Mouse (Mus musculus) intestine, embryonic 14.5 days (tissue): ENCODE measurements around the gene Gltp. TPM values are rescaled to one million over a fixed set of nuclear protein-coding genes. Genes with fewer than 3 reads are reported as not detected.

Source experiments
- ATAC-seq: fragments of 200-750 bp; cut with Nextera tagmentation; replicated peaks from 2 replicates; pipeline ENCODE4 v1.8.0; 2017; ENCODE audit warnings: low read depth, moderate number of reproducible peaks, moderate TSS enrichment, moderate library complexity; ENCODE audit not compliant: low FRiP score, low TSS enrichment
- DNase-seq: peaks from one replicate; pipeline ENCODE4 v3.0.0-alpha.2; 2018; ENCODE audit warnings: low spot score
- H3K27ac ChIP-seq: fragments of 300-500 bp; sonication (generic); 2 replicates; pipeline ENCODE4 v1.5.1; 2014; ENCODE audit warnings: low read depth, mild to moderate bottlenecking, control low read depth
- H3K27me3 ChIP-seq: fragments of 300-500 bp; sonication (generic); replicated peaks from 2 replicates; pipeline ENCODE4 v1.6.1; 2014; ENCODE audit warnings: low read length, control low read depth; ENCODE audit not compliant: control insufficient read depth, insufficient read depth
- H3K36me3 ChIP-seq: fragments of 300-500 bp; sonication (generic); 2 replicates; pipeline ENCODE4 v1.6.1; 2014; ENCODE audit warnings: low read length, control low read depth; ENCODE audit not compliant: control insufficient read depth, insufficient read depth
- H3K4me1 ChIP-seq: fragments of 300-500 bp; sonication (generic); replicated peaks from 2 replicates; pipeline ENCODE4 v1.6.1; 2014; ENCODE audit warnings: low read length, control low read depth, mixed read lengths; ENCODE audit not compliant: control insufficient read depth, insufficient read depth
- H3K4me2 ChIP-seq: fragments of 300-500 bp; sonication (generic); 2 replicates; pipeline ENCODE4 v1.6.1; 2014; ENCODE audit warnings: low read length
- H3K4me3 ChIP-seq: fragments of 300-500 bp; sonication (generic); 2 replicates; pipeline ENCODE4 v1.5.1; 2014; ENCODE audit warnings: low read depth, low read length, control low read depth, mixed read lengths
- H3K9ac ChIP-seq: fragments of 300-500 bp; sonication (generic); 2 replicates; pipeline ENCODE4 v1.6.1; 2014; ENCODE audit warnings: mild to moderate bottlenecking, low read length
- H3K9me3 ChIP-seq: fragments of 300-500 bp; sonication (generic); 2 replicates; pipeline ENCODE4 v1.6.1; 2016; ENCODE audit warnings: low read length, control low read depth; ENCODE audit not compliant: control insufficient read depth
- WGBS: fragments of 180-500 bp; shearing (Covaris S2); extraction: QIAGEN DNeasy Blood & Tissue Kit; methylation state at CpG from one replicate; pipeline ENCODE4 v1.1.7; 2014; 5-methylcytosine and 5-hydroxymethylcytosine counted together
- polyA plus RNA-seq: library from polyadenylated mRNA; unstranded; fragments of >200 nt; fragmentation: Nextera tagmentation; extraction: Ambion mirVana; gene quantifications from 2 replicates; pipeline ENCODE4 v1.2.1, GENCODE M21; 2014

The Gltp gene
- polyA plus RNA-seq, 1 experiment from 2014 or later, result 74.7 TPM

DNA sequence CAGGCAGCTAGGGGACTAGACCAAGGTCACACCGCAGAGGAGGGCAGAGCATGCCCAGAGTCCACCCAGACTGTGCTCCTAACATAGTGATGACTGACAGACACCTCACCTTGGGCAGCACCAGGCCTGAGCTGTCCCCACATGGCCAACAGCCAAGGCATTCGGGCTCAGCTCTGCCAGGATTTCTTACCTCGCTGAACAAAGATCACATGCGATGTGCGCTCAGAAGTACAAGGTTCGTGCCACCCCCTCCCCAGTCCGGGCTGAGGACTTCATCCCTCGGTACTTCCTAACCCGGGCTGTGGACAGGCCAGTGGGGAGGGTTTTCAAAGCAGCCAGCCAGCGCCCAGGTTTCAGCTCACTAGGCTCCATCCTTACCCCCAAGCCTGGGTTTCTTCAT lies 33.4 kb downstream of the Gltp start:
- ATAC-seq, result no peak; the same call in 1 of the 2 replicates
- Histone ChIP-seq H3K27me3 (peaks cover 38% of the 10 kb centered on the region), H3K4me3 (peak overlapping the region; percentile 48; the same call in 1 of the 2 replicates), H3K4me1 (0 out of 2 replicates have a peak, but pooled peaks cover 4% of the 10 kb centered on the region), H3K4me2 (peak overlapping the region; percentile 98), H3K9me3 (no peaks in the 10 kb centered on the region), H3K36me3 (no peaks in the 10 kb centered on the region), H3K9ac (0 out of 2 replicates have a peak overlapping the region, but pooled peaks have one; percentile 51), H3K27ac (no peak overlapping the region)
- no peak for DNase-seq
- WGBS, result 31% methylated on average over 10 of the region's 10 CpGs

DNA sequence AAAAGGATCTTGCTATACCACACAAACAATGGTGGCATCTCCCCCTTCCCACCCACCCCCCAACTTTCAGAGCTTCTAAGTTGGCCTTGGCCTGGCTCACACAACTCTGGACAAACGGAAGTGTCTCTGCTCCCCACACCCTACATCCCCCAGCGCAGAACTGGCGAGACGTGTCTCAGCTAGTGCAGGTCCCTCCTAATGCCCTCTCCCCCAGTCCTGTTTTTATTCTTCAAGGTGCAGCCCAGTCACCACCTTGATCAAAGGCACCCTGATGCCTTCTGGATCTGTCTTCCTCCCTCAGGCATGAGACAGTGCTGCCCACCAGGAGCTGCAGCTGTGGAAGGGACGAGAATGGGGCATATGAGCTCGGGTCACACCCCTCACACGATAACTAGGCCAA lies 34.5 kb downstream of the Gltp start:
- no peak overlapping the region for H3K27ac ChIP-seq
- ATAC-seq, result no peak

DNA sequence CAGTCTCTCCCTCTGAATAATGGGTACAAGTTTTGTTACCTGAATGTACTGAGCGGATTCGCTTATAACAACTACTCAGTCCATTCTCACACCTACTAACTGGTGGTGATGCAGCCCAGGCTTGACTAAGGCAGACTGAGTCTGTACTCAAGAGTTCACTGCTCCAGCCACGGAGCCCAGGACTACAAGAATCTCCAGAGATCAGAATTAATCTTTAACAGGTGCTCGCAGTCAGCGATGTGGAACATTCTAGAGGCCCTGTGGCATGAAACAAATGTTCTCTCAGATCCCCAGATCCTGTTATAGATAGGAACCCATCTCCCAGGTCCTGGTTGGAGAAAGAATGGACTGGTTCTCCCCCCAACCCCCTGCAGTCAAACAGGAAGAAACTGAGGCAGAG lies 35.1 kb downstream of the Gltp start:
- H3K4me1 ChIP-seq, result 0 out of 2 replicates have a peak, but pooled peaks cover 4% of the 10 kb centered on the region
- ATAC-seq (no peak), DNase-seq (no peak)
- peaks cover 42% of the 10 kb centered on the region for H3K27me3 ChIP-seq
- H3K9me3 ChIP-seq, result no peaks in the 10 kb centered on the region
- no peak overlapping the region for H3K4me3 ChIP-seq
- no peak overlapping the region for H3K4me2 ChIP-seq
- no peak overlapping the region for H3K9ac ChIP-seq
- H3K27ac ChIP-seq, result no peak overlapping the region
- 81% methylated on average over 5 of the region's 5 CpGs for WGBS
- H3K36me3 ChIP-seq, result no peaks in the 10 kb centered on the region

More for the DNA sequence above, 34.5 kb downstream of the Gltp start:
- WGBS, result 70% methylated on average over 7 of the region's 7 CpGs
- Histone ChIP-seq H3K9me3 (no peaks in the 10 kb centered on the region), H3K4me2 (no peak overlapping the region), H3K27me3 (peaks cover 39% of the 10 kb centered on the region), H3K9ac (no peak overlapping the region), H3K4me1 (0 out of 2 replicates have a peak, but pooled peaks cover 4% of the 10 kb centered on the region), H3K36me3 (no peaks in the 10 kb centered on the region), H3K4me3 (no peak overlapping the region)
- DNase-seq, result no peak

DNA sequence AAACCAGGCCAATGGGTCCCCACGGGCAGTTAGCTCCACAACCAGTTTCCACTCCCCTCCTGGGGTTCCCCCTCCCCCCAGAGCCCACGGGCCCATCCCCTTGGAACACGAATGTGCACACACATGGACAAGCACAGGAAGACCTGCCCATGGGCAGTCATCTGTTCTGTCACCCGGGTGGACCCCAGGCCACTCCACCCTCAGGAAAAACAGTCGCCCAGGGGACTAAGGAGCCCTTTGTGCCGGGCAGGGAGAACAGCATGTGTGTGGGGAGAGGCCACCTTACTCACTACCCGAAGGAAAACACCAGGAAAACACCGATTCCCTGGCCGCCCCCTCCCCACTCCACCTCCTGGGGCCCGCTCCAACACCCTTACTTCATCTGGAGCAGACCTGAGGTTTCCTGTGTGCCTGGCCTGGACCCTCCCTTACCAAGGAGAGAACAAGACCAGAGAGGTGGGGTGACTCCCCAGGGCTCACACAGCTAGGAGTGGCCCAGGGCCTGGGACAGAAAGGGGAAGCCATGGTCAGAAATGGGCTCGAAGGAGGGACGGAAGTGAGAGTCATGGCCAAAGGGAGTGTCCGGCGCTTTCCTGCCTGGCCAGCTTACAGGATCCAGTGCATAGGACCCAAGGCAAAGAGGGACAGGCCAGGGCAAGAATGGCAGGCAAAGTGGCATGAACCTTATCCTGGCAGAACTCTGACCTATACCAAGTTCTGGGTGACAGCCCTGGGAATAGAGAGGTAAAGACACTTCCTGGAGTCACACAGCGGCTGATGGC lies 36.9 kb downstream of the Gltp start:
- no peak overlapping the region for H3K9ac ChIP-seq
- no peak overlapping the region for H3K4me3 ChIP-seq
- 74% methylated on average over 11 of the region's 15 CpGs for WGBS
- ATAC-seq (no peak), DNase-seq (no peak)
- no peaks in the 10 kb centered on the region for H3K9me3 ChIP-seq
- H3K27me3 ChIP-seq, result peaks cover 32% of the 10 kb centered on the region
- H3K27ac ChIP-seq, result no peak overlapping the region
- 0 out of 2 replicates have a peak, but pooled peaks cover 6% of the 10 kb centered on the region for H3K4me1 ChIP-seq
- no peak overlapping the region for H3K4me2 ChIP-seq
- no peaks in the 10 kb centered on the region for H3K36me3 ChIP-seq

DNA sequence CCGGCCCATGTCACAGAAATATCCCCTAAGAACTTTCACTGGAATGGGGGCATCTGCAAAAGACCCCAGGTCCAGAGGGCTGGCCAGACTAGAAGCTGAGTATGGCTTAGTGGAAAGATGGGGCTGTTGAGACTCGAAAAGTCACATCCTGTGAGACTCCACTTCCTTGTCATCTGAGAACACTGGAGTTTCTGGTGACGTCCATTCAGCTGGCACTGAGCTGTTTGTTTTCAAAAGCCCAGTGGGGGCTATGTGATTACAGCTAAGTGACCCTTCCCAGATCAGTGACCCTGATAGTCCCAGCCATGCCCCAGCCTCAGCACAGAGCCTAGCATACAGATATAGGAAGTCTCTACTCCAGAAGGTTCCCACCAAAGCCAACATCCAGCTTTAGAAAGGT lies 39.3 kb downstream of the Gltp start:
- Histone ChIP-seq H3K4me2 (0 out of 2 replicates have a peak overlapping the region, but pooled peaks have one; percentile 15), H3K27me3 (peaks cover 8% of the 10 kb centered on the region), H3K9ac (no peak overlapping the region), H3K4me1 (peaks cover 8% of the 10 kb centered on the region; the same call in 1 of the 2 replicates), H3K4me3 (no peak overlapping the region), H3K9me3 (no peaks in the 10 kb centered on the region), H3K36me3 (no peaks in the 10 kb centered on the region), H3K27ac (no peak overlapping the region)
- WGBS, result 34% methylated on average over 3 of the region's 3 CpGs
- no peak for ATAC-seq
- no peak for DNase-seq

DNA sequence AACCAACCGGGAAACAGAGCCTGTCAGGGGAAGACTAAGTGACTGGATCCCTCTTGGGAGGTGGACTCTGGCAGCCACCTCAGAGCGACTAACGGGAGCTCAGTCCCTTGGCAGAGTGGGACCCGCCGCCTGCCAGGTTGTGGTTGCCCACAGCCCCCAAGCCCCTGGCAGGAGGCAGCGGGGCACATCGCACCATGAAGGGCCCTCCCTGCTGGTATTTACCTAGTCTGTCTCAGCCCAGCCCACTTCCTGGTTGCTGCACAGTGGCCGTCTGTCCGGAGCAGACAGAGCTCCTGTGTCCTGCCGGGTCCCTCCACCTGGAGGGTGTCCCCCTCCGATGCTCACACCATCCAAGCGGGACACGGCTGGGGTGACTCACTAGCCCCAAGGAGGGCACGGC lies 39.8 kb downstream of the Gltp start:
- Histone ChIP-seq H3K9me3 (no peaks in the 10 kb centered on the region), H3K27me3 (peaks cover 4% of the 10 kb centered on the region), H3K27ac (no peak overlapping the region), H3K4me3 (no peak overlapping the region), H3K4me2 (0 out of 2 replicates have a peak overlapping the region, but pooled peaks have one; percentile 15), H3K9ac (no peak overlapping the region), H3K4me1 (peaks cover 8% of the 10 kb centered on the region; the same call in 1 of the 2 replicates), H3K36me3 (no peaks in the 10 kb centered on the region)
- WGBS, result 47% methylated on average over 14 of the region's 14 CpGs
- no peak for ATAC-seq
- no peak for DNase-seq

DNA sequence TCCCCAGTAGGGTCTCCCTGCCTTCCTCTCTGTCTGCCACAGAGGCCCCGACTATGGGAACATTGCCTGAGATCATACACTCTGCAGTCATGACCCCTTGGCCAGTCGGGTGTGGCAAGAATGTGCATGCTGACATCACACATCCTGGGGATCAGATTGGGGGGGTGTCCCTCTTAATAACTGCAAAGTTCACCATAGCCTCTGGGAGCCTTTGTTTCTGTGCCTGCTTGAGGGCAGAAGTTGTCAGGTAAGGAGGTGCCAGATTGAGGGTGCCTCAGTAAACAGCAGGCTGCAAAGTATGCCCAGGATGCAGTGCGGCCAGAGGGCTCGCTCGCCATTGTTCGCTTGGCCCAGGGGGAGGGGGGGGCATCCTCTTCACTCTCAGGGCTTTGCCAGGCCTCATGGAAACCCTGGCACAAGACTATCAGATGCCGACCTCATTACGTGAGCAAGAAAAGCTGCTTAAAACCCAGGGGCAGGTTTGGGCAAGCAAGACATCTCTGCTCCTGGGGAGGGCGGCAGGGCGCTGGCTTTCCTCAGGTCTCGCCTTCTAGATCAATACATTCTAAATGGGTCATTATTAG lies 42.0 kb downstream of the Gltp start:
- Histone ChIP-seq H3K9me3 (no peaks in the 10 kb centered on the region), H3K4me2 (no peak overlapping the region), H3K4me1 (peaks cover 13% of the 10 kb centered on the region), H3K27me3 (peaks cover 4% of the 10 kb centered on the region; the same call in 1 of the 2 replicates), H3K4me3 (no peak overlapping the region), H3K27ac (no peak overlapping the region), H3K36me3 (no peaks in the 10 kb centered on the region), H3K9ac (no peak overlapping the region)
- DNase-seq, result no peak
- 76% methylated on average over 11 of the region's 11 CpGs for WGBS
- ATAC-seq, result no peak

DNA sequence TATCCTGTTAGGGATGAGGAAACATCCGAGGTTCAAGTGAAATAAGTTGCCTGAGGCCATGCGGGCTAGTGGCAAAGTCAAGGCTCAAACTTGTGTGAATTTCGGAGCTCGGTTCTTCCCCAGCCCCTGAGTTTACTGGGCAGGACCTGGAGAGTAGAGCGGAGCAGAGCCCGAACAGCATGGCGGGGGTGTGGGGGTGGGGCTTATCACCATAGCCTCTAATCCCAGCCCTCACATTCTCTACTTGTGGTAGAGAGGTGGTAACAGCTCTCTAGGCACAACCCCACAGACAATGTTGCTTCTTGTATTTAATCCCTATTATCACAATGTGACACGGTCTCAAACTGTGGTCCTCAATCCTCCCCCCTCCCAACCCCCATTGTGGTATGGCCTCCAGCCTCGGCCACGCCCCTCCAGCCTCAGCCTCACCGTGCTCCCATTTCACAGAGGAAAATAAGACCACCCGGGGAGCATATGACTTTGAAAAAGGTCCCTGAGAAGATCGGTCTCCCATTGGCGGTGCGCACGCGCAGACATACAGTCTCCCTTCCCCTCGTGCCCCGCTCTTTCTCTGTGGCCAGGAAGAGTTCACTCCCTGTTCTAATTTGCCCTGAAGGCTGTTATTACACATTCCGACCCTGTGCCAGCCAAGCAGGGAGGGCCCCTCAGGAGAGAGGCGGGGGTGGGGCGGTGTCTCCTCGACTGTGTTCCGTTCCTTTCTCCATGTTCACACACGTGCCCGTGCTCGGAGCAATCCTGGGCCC lies 43.4 kb downstream of the Gltp start:
- H3K36me3 ChIP-seq, result no peaks in the 10 kb centered on the region
- peak; percentile 70 for ATAC-seq
- peaks cover 4% of the 10 kb centered on the region; the same call in 1 of the 2 replicates for H3K27me3 ChIP-seq
- peaks cover 13% of the 10 kb centered on the region for H3K4me1 ChIP-seq
- H3K9me3 ChIP-seq, result no peaks in the 10 kb centered on the region
- peak overlapping the region; percentile 30 for H3K4me3 ChIP-seq
- DNase-seq, result peak; percentile 75
- H3K9ac ChIP-seq, result peak overlapping the region; percentile 37
- peak overlapping the region; percentile 65 for H3K4me2 ChIP-seq
- 4% methylated on average over 27 of the region's 27 CpGs for WGBS
- H3K27ac ChIP-seq, result no peak overlapping the region
